Mouse (Mus musculus): ENCODE measurements at regions not wholly inside any gene's neighbourhood (a gene's known extent, or its start where the extent isn't known, plus 50 kb on each side); places are given as distances from the start of the nearest gene placed in this dataset.

GRCm38 (mm10) chr9:11277810-11278209, 373.2 kb upstream of the Cntn5 start:
- DNase-seq (no peak), ATAC-seq (no peak)
- WGBS (ENCODE audit: insufficient replicate concordance), result 86% methylated on average over 22 of the region's 22 CpGs
- Histone ChIP-seq H3K27me3 (ENCODE audit: insufficient read depth, low read length) (no peaks in the 10 kb centered on the region), H3K9me3 (ENCODE audit: low read length) (no peaks in the 10 kb centered on the region), H3K27ac (ENCODE audit: low read depth) (no peak overlapping the region), H3K4me2 (ENCODE audit: low read depth, low read length) (no peak overlapping the region), H3K4me3 (ENCODE audit: low read depth, low read length) (no peak overlapping the region), H3K36me3 (replicated peaks; ENCODE audit: insufficient read depth, low read length) (no peaks in the 10 kb centered on the region), H3K4me1 (ENCODE audit: insufficient read depth) (no peaks in the 10 kb centered on the region), H3K9ac (replicated peaks) (no peak overlapping the region)
- no peak for TF ChIP-seq CTCF (IDR thresholded peaks at IDR 0.05; ENCODE audit: low read depth)
- no peak for TF ChIP-seq EP300 (IDR thresholded peaks at IDR 0.05; ENCODE audit: low read depth)

GRCm38 (mm10) chr9:11276966-11277365, 372.4 kb upstream of the Cntn5 start:
- H3K4me3 ChIP-seq (ENCODE audit: low read depth, low read length), result no peak overlapping the region
- no peak for TF ChIP-seq CTCF (IDR thresholded peaks at IDR 0.05; ENCODE audit: low read depth)
- no peak overlapping the region for H3K9ac ChIP-seq (replicated peaks)
- no peaks in the 10 kb centered on the region for H3K9me3 ChIP-seq (ENCODE audit: low read length)
- H3K27me3 ChIP-seq (ENCODE audit: insufficient read depth, low read length), result no peaks in the 10 kb centered on the region
- no peak overlapping the region for H3K4me2 ChIP-seq (ENCODE audit: low read depth, low read length)
- 72% methylated on average over 4 of the region's 4 CpGs for WGBS (ENCODE audit: insufficient replicate concordance)
- no peaks in the 10 kb centered on the region for H3K4me1 ChIP-seq (ENCODE audit: insufficient read depth)
- no peaks in the 10 kb centered on the region for H3K36me3 ChIP-seq (replicated peaks; ENCODE audit: insufficient read depth, low read length)
- DNase-seq (no peak), ATAC-seq (no peak)
- H3K27ac ChIP-seq (ENCODE audit: low read depth), result no peak overlapping the region

GRCm38 (mm10) chr9:11256848-11257247, 352.3 kb upstream of the Cntn5 start:
- Histone ChIP-seq H3K4me2 (ENCODE audit: low read depth, low read length) (no peak overlapping the region), H3K27ac (ENCODE audit: low read depth) (no peak overlapping the region), H3K9me3 (ENCODE audit: low read length) (no peaks in the 10 kb centered on the region), H3K36me3 (replicated peaks; ENCODE audit: insufficient read depth, low read length) (no peaks in the 10 kb centered on the region), H3K4me1 (ENCODE audit: insufficient read depth) (no peaks in the 10 kb centered on the region), H3K4me3 (ENCODE audit: low read depth, low read length) (no peak overlapping the region), H3K9ac (replicated peaks) (no peak overlapping the region), H3K27me3 (ENCODE audit: insufficient read depth, low read length) (no peaks in the 10 kb centered on the region)
- DNase-seq, result no peak
- no peak for ATAC-seq
- no peak for TF ChIP-seq CTCF (IDR thresholded peaks at IDR 0.05; ENCODE audit: low read depth)
- no peak for TF ChIP-seq EP300 (IDR thresholded peaks at IDR 0.05; ENCODE audit: low read depth)
- WGBS (ENCODE audit: insufficient replicate concordance), result 59% methylated on average over 1 of the region's 1 CpGs

- ATAC-seq (no peak), DNase-seq (no peak)
- no peak overlapping the region for H3K4me2 ChIP-seq (ENCODE audit: low read depth, low read length)
- H3K36me3 ChIP-seq (replicated peaks; ENCODE audit: insufficient read depth, low read length), result no peaks in the 10 kb centered on the region
- H3K4me1 ChIP-seq (ENCODE audit: insufficient read depth), result no peaks in the 10 kb centered on the region
- H3K9ac ChIP-seq (replicated peaks), result no peak overlapping the region
- H3K4me3 ChIP-seq (ENCODE audit: low read depth, low read length), result no peak overlapping the region
- H3K27ac ChIP-seq (ENCODE audit: low read depth), result no peak overlapping the region
- no peak for TF ChIP-seq EP300 (IDR thresholded peaks at IDR 0.05; ENCODE audit: low read depth)
- TF ChIP-seq CTCF (IDR thresholded peaks at IDR 0.05; ENCODE audit: low read depth), result no peak
- H3K27me3 ChIP-seq (ENCODE audit: insufficient read depth, low read length), result no peaks in the 10 kb centered on the region
- H3K9me3 ChIP-seq (ENCODE audit: low read length), result no peaks in the 10 kb centered on the region
- 62% methylated on average over 6 of the region's 6 CpGs for WGBS (ENCODE audit: insufficient replicate concordance)
Measured at GRCm38 (mm10) chr9:11206829-11207228, 302.3 kb upstream of the Cntn5 start.

- no peak overlapping the region for H3K4me2 ChIP-seq (ENCODE audit: low read depth, low read length)
- H3K4me3 ChIP-seq (ENCODE audit: low read depth, low read length), result no peak overlapping the region
- H3K9ac ChIP-seq (replicated peaks), result no peak overlapping the region
- no peaks in the 10 kb centered on the region for H3K27me3 ChIP-seq (ENCODE audit: insufficient read depth, low read length)
- H3K4me1 ChIP-seq (ENCODE audit: insufficient read depth), result no peaks in the 10 kb centered on the region
- H3K36me3 ChIP-seq (replicated peaks; ENCODE audit: insufficient read depth, low read length), result no peaks in the 10 kb centered on the region
- H3K27ac ChIP-seq (ENCODE audit: low read depth), result no peak overlapping the region
- no peaks in the 10 kb centered on the region for H3K9me3 ChIP-seq (ENCODE audit: low read length)
- no peak for ATAC-seq
- TF ChIP-seq EP300 (IDR thresholded peaks at IDR 0.05; ENCODE audit: low read depth) (no peak), CTCF (IDR thresholded peaks at IDR 0.05; ENCODE audit: low read depth) (no peak)
- DNase-seq, result no peak
Measured at GRCm38 (mm10) chr9:11206267-11206666, 301.7 kb upstream of the Cntn5 start.

- Histone ChIP-seq H3K36me3 (replicated peaks; ENCODE audit: insufficient read depth, low read length) (no peaks in the 10 kb centered on the region), H3K27ac (ENCODE audit: low read depth) (no peak overlapping the region), H3K27me3 (ENCODE audit: insufficient read depth, low read length) (no peaks in the 10 kb centered on the region), H3K4me2 (ENCODE audit: low read depth, low read length) (no peak overlapping the region), H3K9me3 (ENCODE audit: low read length) (no peaks in the 10 kb centered on the region), H3K4me3 (ENCODE audit: low read depth, low read length) (no peak overlapping the region), H3K4me1 (ENCODE audit: insufficient read depth) (no peaks in the 10 kb centered on the region), H3K9ac (replicated peaks) (no peak overlapping the region)
- DNase-seq, result no peak
- no peak for TF ChIP-seq EP300 (IDR thresholded peaks at IDR 0.05; ENCODE audit: low read depth)
- no peak for TF ChIP-seq CTCF (IDR thresholded peaks at IDR 0.05; ENCODE audit: low read depth)
- ATAC-seq, result no peak
- 72% methylated on average over 2 of the region's 2 CpGs for WGBS (ENCODE audit: insufficient replicate concordance)
Measured at GRCm38 (mm10) chr9:11192183-11192582, 287.6 kb upstream of the Cntn5 start.

- no peak overlapping the region for H3K4me3 ChIP-seq (ENCODE audit: low read depth, low read length)
- H3K4me1 ChIP-seq (ENCODE audit: insufficient read depth), result no peaks in the 10 kb centered on the region
- TF ChIP-seq EP300 (IDR thresholded peaks at IDR 0.05; ENCODE audit: low read depth) (no peak), CTCF (IDR thresholded peaks at IDR 0.05; ENCODE audit: low read depth) (no peak)
- H3K27me3 ChIP-seq (ENCODE audit: insufficient read depth, low read length), result no peaks in the 10 kb centered on the region
- H3K4me2 ChIP-seq (ENCODE audit: low read depth, low read length), result no peak overlapping the region
- 84% methylated on average over 1 of the region's 1 CpGs for WGBS (ENCODE audit: insufficient replicate concordance)
- ATAC-seq (no peak), DNase-seq (no peak)
- H3K36me3 ChIP-seq (replicated peaks; ENCODE audit: insufficient read depth, low read length), result no peaks in the 10 kb centered on the region
- H3K27ac ChIP-seq (ENCODE audit: low read depth), result no peak overlapping the region
- H3K9me3 ChIP-seq (ENCODE audit: low read length), result no peaks in the 10 kb centered on the region
- no peak overlapping the region for H3K9ac ChIP-seq (replicated peaks)
Measured at GRCm38 (mm10) chr9:11145799-11146198, 241.2 kb upstream of the Cntn5 start.

All from liver, postnatal 0 days (tissue).